Mouse (Mus musculus) heart, adult 8-10 months (tissue): Measurements from ENCODE around the gene Gm21103. TPM values are rescaled to one million over a fixed set of nuclear protein-coding genes. Genes with fewer than 3 reads are reported as not detected.
"Not testable (repeated sequence)": the region's sequence is repeated elsewhere in the genome, so short reads cannot be mapped to it uniquely, and the experiment has no call there.

ENCODE experiments used
- DNase-seq: peaks from one replicate; pipeline ENCODE4 v3.0.0; 2022; ENCODE audit warnings: low spot score
- total RNA-seq, 4 experiments: library from RNA; stranded (reverse); gene quantifications; 2 replicates each; pipeline ENCODE4 v1.2.4; 2022

Gm21103 gene
- total RNA-seq = not detected

- DNase-seq = not testable (repeated sequence)
Observed at GRCm38 (mm10) chr14:6304743-6305142, at the start of gene Gm21103. Gene Gm21103 (minus strand): TSS chr14:6304843.

DNA sequence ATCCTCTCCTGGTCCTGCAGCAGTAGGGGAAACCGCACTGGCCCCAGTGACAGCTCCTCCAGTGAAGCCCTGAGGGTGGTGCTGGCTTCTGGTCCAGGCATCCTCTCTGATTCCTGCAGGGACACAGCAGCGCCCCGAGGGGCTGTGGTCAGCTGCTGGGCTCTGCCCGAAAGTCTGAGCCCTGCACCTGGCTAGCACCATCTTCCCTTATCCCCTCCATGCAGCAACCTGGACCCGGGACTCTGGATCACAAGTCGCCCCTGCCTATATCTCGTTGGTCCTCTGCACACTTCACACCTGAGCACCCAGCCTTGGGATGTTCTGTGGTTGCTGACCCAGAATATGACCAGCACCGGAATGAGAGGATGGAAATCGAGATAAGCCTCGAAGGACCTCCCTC, 38.9 kb upstream of the Gm21103 start, which contains the start of gene Gm3618:
Gene Gm3618 (minus strand): TSS at position 101 of the 400 bp plus-strand sequence.
- DNase-seq = not testable (repeated sequence)

DNA sequence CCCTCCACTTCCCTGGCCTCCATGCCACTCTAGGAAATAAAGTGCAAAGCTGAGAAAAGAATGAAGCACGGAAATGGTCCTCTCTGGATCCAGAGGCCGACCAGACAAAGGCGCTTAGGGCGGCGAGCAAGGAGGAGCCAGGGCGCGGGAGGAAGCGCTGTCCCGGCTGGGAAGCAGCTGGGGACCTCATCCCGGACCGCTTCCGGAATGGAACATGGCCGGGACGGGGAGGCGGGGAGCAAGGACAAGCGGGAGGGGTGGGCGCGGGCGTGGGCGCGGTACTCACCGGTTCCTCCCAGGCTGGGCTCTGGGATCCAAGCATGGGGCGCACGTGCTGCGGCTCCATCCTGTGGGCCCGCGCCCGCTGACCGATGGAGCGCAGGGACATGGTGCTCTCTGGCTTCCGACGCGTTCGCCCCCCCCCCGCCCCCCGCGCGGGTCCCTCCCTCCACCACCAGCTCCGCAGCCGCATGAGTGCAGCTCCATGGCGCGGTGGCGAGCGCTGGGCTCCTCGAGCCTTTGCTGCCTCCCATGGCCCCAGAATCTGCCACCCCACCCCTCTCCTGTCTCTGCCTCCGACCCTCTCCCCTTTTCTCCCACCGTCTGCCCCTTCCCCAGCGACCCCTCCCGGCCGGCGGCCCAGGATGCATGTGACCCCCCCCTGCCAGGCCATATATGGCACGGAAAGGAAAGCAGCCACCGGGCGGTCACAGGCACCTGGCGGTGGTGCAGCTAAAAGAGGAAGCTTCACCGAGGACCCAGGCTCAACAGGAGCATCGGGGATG, 17.5 kb downstream of the Gm21103 start, which contains the start of gene Gm3411:
Gene Gm3411 (minus strand): TSS at position 320 of the 785 bp plus-strand sequence.
- DNase-seq = peak; percentile 60

Other genes starting within 250 kb of the Gm21103 start
- gene Gm6337, start 246.6 kb downstream of the Gm21103 start, total RNA-seq = not detected
- gene Gm8206, start 210.9 kb downstream of the Gm21103 start, total RNA-seq = under 1 TPM in 1 of 4 experiments, not detected in 3; 0.47 TPM
- gene Gm3468, start 196.2 kb downstream of the Gm21103 start, total RNA-seq = under 1 TPM; 0.14 to 0.33 (median 0.19) TPM
- not detected for gene Gm3476, start 179.0 kb downstream of the Gm21103 start, total RNA-seq
- under 1 TPM in 3 of 4 experiments, not detected in 1; 0.12 to 0.29 (median 0.16) TPM for gene Gm21560, start 85.6 kb downstream of the Gm21103 start, total RNA-seq
- under 1 TPM in 2 of 4 experiments, not detected in 2; 0.29 to 0.60 TPM for gene Gm3411, start 17.6 kb downstream of the Gm21103 start, total RNA-seq
- not detected for gene Gm3618, start 38.8 kb upstream of the Gm21103 start, total RNA-seq
- gene Gm16440, start 85.5 kb upstream of the Gm21103 start, total RNA-seq = not detected
- under 1 TPM in 2 of 4 experiments, not detected in 2; 0.44 to 0.47 TPM for gene Gm3591, start 107.6 kb upstream of the Gm21103 start, total RNA-seq
- gene Gm3594, start 139.8 kb upstream of the Gm21103 start, total RNA-seq = not detected
- not detected for gene Gm8356, start 232.4 kb upstream of the Gm21103 start, total RNA-seq